Mouse (Mus musculus) spleen, adult 2 months (tissue): Measurements from ENCODE around the gene Crkl.

Experiments
- CTCF ChIP-seq: fragments of 200-500 bp; IDR thresholded peaks from 2 replicates; pipeline ENCODE4 v1.5.1; 2011; ENCODE audit warnings: mild to moderate bottlenecking, inconsistent platforms; ENCODE audit not compliant: insufficient read depth, insufficient read length, insufficient replicate concordance; ENCODE audit errors: extremely low read depth
- POLR2A ChIP-seq: fragments of 200-500 bp; IDR thresholded peaks from 2 replicates; pipeline ENCODE4 v1.6.1; 2011; ENCODE audit warnings: low read depth, low read length, inconsistent platforms

GRCm38 (mm10) chr16:17486505-17486904 is 34.7 kb downstream of the Crkl start:
- TF ChIP-seq CTCF (no peak), POLR2A (no peak)
